Mouse (Mus musculus) bone marrow macrophage, adult 2 months (primary cell): ENCODE results near the gene Gm28043.

Experiments
- CTCF ChIP-seq: IDR thresholded peaks from 2 replicates; pipeline ENCODE4 v1.5.1; 2012; ENCODE audit warnings: low read depth, mild to moderate bottlenecking, low read length, moderate library complexity
- POLR2A ChIP-seq: IDR thresholded peaks from 2 replicates; pipeline ENCODE4 v1.6.1; 2012; ENCODE audit warnings: mild to moderate bottlenecking, low read depth, low read length, borderline replicate concordance

DNA sequence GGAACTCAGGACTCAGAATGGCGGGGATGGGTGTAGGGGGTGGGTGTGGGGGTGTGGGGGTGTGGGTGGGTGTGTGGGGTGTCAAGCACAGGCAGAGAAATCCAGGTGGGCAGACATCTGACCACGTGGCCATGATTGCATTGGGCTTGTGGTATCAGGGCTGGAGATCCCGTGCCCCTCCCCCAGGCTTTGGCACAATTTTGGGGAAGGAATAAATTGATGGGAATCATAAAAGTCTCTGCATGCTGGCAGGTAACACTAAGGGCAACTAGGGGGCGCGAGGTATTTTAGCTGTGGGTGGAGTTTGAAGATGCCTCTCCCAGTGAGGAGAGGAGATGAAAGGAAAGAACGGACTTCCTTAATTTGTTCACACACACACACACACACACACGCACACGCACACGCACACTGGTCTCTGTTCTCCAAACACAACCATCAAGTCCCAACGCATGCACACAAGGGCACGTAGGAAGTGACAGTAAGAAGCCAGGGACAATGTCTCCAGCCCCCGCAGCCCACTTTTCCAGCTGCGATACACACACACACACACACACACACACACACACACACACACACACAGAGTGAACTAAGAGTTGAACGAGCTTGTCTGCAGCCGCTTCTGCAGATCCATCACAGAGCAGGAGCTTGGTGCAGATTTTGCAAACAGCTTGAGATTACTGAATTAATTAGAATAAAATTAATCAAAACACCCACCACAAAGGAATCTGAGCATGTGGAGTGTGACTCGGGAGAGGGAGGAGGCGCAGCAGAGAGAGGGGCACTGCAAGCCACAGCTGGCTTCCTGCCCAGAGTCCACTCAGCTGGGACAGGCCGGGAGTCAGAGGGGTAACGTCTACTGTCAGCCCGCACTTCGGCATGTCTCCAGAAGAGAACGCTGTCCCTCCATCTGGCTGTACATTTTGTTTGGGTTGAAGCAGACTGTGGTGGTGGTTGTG lies 123.5 kb downstream of the Gm28043 start:
- TF ChIP-seq POLR2A (no peak), CTCF (no peak)
